Mouse (Mus musculus): ENCODE results near the gene Rab13. TPM values are rescaled to one million over a fixed set of nuclear protein-coding genes. Genes with fewer than 3 reads are reported as not detected.

Gene Rab13
- 20.0 and 25.5 TPM in 2 replicates for polyA plus RNA-seq (2012; rRNA removed)

GRCm38 (mm10) chr3:90213377-90213866 lies at the start of gene Rab13, which contains the start of gene Rps27:
Gene Rab13 (plus strand): TSS chr3:90213695.
Gene Rps27 (minus strand): TSS chr3:90213651.

GRCm38 (mm10) chr3:90231507-90232333 lies 18.2 kb downstream of the Rab13 start, which contains the start of gene Jtb:
Gene Jtb (plus strand): TSS chr3:90231597.

DNA sequence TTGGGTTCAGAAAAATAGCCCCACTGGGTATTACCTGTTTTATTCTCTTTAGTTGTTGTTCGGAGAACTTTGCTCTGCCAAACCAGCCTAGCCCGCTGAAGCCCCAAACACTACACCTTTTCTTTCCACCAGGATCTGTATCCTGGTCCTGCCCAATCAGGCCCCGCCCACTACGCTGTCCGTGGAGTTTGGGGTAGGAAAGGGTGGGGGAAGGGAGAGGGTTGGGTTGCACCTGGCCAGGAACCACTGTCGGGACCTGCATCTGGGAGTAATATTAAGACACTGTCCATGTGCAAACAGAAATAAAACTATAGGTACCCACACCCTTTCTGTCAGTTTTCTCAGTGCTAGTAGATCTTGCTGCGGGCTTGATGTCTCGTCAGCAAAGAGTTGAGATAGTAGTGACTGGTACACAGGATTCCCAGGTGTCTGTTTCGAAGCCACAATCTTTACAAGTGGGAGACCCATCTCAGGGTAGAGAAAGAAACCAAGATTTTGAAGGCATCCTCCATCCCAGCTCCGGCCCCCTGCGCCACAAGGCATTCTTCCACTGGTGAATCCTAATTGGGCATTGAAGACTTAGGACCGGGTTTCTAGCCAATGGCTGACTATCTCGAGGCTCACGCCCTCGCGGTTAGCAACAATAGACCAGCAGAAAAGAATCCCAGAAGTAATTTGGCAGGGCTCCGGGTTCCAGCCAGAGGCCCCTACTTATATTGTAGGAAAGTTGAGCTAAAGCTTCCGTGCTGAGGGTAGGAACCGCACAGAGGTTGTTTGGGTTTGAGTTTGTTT lies 29.7 kb downstream of the Rab13 start, which contains the start of gene Creb3l4:
Creb3l4 (minus strand) TSS at position 529 of the 792 bp plus-strand sequence.

DNA sequence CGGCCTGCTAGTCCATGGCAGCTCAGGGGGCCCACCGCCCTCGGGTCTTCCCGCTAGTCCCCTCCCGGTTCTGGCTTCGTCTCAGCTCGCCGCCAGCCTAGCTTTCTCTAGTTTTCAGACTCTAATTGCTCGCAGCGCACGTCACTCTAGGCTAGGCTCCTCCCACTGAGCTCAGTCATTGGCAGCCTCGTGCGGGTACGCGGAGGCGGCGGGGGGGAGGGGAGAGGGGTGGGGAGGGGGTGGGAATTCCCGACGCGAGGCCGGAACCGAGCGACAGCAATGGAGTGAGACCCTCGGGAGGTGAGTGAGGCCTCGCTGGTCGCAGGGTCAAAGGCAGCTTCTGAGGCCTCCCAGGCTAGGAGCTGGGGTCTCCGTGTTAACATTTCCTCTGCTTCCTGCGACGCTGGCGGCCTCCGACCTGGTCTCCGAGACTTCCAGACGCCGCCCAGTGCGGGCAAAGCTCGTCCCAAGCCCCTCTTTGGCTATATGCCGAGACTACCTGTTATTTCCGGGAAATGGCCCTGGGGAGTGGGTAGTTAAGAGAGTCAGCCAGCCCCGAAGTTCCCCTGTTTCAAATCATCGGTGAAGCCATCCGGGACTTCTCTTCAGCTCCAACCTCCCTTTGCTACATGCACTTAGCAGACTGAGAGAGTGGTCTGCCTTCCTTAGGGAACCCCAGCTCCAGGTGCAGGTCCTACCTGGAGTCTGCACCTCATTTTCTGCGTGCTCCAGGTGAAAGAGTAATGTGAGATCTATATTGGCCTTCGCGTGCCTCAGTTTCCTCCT lies 34.7 kb downstream of the Rab13 start, which contains the start of gene Slc39a1:
Slc39a1 (plus strand) TSS at position 213 of the 786 bp plus-strand sequence.

GRCm38 (mm10) chr3:90253653-90254418 lies 40.3 kb downstream of the Rab13 start, which contains the start of gene Crtc2:
Gene Crtc2 (plus strand): TSS chr3:90254163.

GRCm38 (mm10) chr3:90265034-90265931 lies 51.8 kb downstream of the Rab13 start, which contains the start of gene Dennd4b:
Gene Dennd4b (plus strand): TSS chr3:90265185.

Other genes starting within 250 kb of the Rab13 start
- 131 and 137 TPM in 2 replicates for gene Hax1, start 214.9 kb upstream of the Rab13 start, polyA plus RNA-seq (2012; rRNA removed)
- 91.8 and 99.7 TPM in 2 replicates for gene 4933434E20Rik, start 162.1 kb upstream of the Rab13 start, polyA plus RNA-seq (2012; rRNA removed)
- 152 and 168 TPM in 2 replicates for gene Ubap2l, start 161.1 kb upstream of the Rab13 start, polyA plus RNA-seq (2012; rRNA removed)
- 224 and 236 TPM in 2 replicates for gene Tpm3, start 141.0 kb upstream of the Rab13 start, polyA plus RNA-seq (2012; rRNA removed)
- 2.0 and 2.5 TPM in 2 replicates for gene Nup210l, start 109.6 kb upstream of the Rab13 start, polyA plus RNA-seq (2012; rRNA removed)
- gene Rps27, start within 50 bp of the Rab13 start, polyA plus RNA-seq (2012; rRNA removed), result 2,671 and 2,744 TPM in 2 replicates
- gene Jtb, start 17.9 kb downstream of the Rab13 start, polyA plus RNA-seq (2012; rRNA removed), result 64.0 and 67.6 TPM in 2 replicates
- gene Creb3l4, start 29.8 kb downstream of the Rab13 start, polyA plus RNA-seq (2012; rRNA removed), result 2.2 and 2.9 TPM in 2 replicates
- 27.4 and 33.3 TPM in 2 replicates for gene Slc39a1, start 34.5 kb downstream of the Rab13 start, polyA plus RNA-seq (2012; rRNA removed)
- gene Crtc2, start 40.5 kb downstream of the Rab13 start, polyA plus RNA-seq (2012; rRNA removed), result 62.1 and 70.6 TPM in 2 replicates
- gene Dennd4b, start 51.5 kb downstream of the Rab13 start, polyA plus RNA-seq (2012; rRNA removed), result 22.6 and 23.6 TPM in 2 replicates
- 31.6 and 35.4 TPM in 2 replicates for gene Gatad2b, start 79.5 kb downstream of the Rab13 start, polyA plus RNA-seq (2012; rRNA removed)
- gene Slc27a3, start 176.2 kb downstream of the Rab13 start, polyA plus RNA-seq (2012; rRNA removed), result 41.9 and 54.3 TPM in 2 replicates
- 54.7 and 56.2 TPM in 2 replicates for gene Ints3, start 219.9 kb downstream of the Rab13 start, polyA plus RNA-seq (2012; rRNA removed)